Mouse (Mus musculus): ENCODE measurements around the gene Nsf. TPM values are rescaled to one million over a fixed set of nuclear protein-coding genes. Genes with fewer than 3 reads are reported as not detected.

Nsf gene
- polyA plus RNA-seq, 1 experiment from 2014 or later, result 25.8 TPM

DNA sequence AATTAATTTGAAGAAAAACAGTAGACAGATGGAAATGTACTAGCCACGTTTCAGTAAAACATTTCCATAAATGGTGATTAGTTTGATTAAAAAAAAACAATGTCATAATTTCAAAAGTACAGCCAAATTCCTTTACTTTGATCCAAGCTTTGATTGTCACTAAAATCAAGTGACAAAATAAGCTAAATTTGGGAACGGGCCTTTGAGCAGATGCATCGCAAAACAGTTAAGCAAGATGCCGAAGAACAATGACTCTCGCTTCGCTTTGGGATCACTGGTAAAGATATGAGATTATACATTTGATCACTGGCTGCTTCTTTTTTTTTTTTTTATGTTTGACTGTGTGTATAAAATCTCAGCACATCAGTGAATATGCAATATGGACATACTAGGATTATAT lies 20.0 kb downstream of the Nsf start:
- H3K4me1 ChIP-seq (ENCODE audit: control insufficient read depth, low read depth, low read length), result no peaks in the 10 kb centered on the region
- no peaks in the 10 kb centered on the region for H3K9me3 ChIP-seq (replicated peaks; ENCODE audit: control insufficient read depth, low read length)
- no peaks in the 10 kb centered on the region for H3K36me3 ChIP-seq (ENCODE audit: control insufficient read depth, insufficient read depth)
- ATAC-seq (ENCODE audit: low read depth), result no peak
- 77% methylated on average over 6 of the region's 6 CpGs for whole genome bisulfite sequencing (ENCODE audit: insufficient replicate concordance)
- no peak overlapping the region for H3K9ac ChIP-seq (ENCODE audit: low read depth, low read length)
- H3K27ac ChIP-seq (ENCODE audit: low read length), result no peak overlapping the region
- H3K4me3 ChIP-seq (ENCODE audit: low read depth, low read length), result no peak overlapping the region
- H3K4me2 ChIP-seq (ENCODE audit: low read depth, low read length), result no peak overlapping the region
- H3K27me3 ChIP-seq (ENCODE audit: control insufficient read depth, insufficient read depth, low read depth, low read length), result no peaks in the 10 kb centered on the region

DNA sequence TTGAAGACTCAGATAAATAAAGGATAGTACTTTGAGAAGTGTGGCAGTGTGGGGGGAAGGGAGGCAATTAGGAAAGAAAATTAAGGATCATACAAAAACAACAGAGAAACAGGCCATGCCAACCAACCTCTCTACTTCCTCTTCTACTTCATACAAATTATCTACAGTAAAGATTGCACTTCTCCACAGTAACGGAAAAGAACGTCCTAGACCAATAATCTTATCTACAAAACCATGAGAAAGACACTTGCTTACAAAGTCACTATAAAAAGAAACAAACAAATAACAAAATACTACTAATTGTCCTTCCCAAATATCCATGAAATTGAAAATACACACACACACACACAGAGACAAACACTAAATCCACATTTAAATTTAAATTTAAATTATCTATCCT lies 29.9 kb downstream of the Nsf start:
- H3K4me1 ChIP-seq (ENCODE audit: control insufficient read depth, low read depth, low read length), result no peaks in the 10 kb centered on the region
- no peak overlapping the region for H3K27ac ChIP-seq (ENCODE audit: low read length)
- no peaks in the 10 kb centered on the region; the same call in 1 of the 2 replicates for H3K36me3 ChIP-seq (ENCODE audit: control insufficient read depth, insufficient read depth)
- H3K4me3 ChIP-seq (ENCODE audit: low read depth, low read length), result no peak overlapping the region
- no peak overlapping the region for H3K9ac ChIP-seq (ENCODE audit: low read depth, low read length)
- no peaks in the 10 kb centered on the region for H3K9me3 ChIP-seq (replicated peaks; ENCODE audit: control insufficient read depth, low read length)
- 36% methylated on average over 2 of the region's 2 CpGs for WGBS (ENCODE audit: insufficient replicate concordance)
- no peaks in the 10 kb centered on the region for H3K27me3 ChIP-seq (ENCODE audit: control insufficient read depth, insufficient read depth, low read depth, low read length)
- no peak overlapping the region for H3K4me2 ChIP-seq (ENCODE audit: low read depth, low read length)
- ATAC-seq (ENCODE audit: low read depth), result no peak

DNA sequence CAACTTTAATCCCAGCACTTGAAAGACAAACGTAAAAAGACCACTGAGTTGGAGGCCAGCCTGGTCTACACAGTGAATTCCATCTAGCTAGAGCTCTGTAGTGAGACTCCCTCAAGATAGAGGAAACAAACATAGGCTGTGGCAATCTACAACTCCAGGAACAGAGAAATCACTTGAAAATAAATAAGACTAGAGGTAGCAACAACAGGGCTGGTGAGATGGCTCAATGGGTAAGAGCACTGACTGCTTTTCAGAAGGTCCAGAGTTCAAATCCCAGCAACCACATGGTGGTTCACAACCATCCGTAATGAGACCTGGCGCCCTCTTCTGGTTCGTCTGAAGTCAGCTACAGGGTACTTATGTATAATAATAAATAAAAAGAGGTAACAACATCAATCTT lies 30.6 kb downstream of the Nsf start:
- 78% methylated on average over 4 of the region's 4 CpGs for WGBS (ENCODE audit: insufficient replicate concordance)
- H3K9ac ChIP-seq (ENCODE audit: low read depth, low read length), result no peak overlapping the region

DNA sequence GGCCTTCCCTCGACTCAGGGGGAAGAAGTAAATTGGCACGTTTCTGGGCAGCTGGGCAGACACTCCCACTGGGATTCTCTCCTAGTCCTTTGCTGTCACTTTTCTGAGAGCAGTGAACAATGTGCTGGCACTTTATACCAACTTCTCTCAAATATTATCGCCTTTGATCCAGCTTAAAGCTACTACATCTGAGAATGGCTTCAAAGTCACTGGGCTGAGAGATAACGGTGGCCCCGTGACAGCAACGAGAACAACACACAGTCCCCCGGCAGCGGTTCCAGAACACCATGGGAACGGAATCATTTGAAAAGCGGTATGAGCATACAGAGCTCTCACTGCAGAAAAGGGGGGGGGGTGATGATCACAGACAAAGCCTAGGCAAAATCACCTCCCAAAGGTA lies 31.0 kb downstream of the Nsf start:
- no peak for ATAC-seq (ENCODE audit: low read depth)
- H3K4me2 ChIP-seq (ENCODE audit: low read depth, low read length), result no peak overlapping the region
- no peak overlapping the region for H3K9ac ChIP-seq (ENCODE audit: low read depth, low read length)
- WGBS (ENCODE audit: insufficient replicate concordance), result 84% methylated on average over 10 of the region's 10 CpGs
- H3K27ac ChIP-seq (ENCODE audit: low read length), result no peak overlapping the region
- no peaks in the 10 kb centered on the region for H3K4me1 ChIP-seq (ENCODE audit: control insufficient read depth, low read depth, low read length)
- H3K4me3 ChIP-seq (ENCODE audit: low read depth, low read length), result no peak overlapping the region
- no peaks in the 10 kb centered on the region; the same call in 1 of the 2 replicates for H3K36me3 ChIP-seq (ENCODE audit: control insufficient read depth, insufficient read depth)
- H3K9me3 ChIP-seq (replicated peaks; ENCODE audit: control insufficient read depth, low read length), result no peaks in the 10 kb centered on the region
- no peaks in the 10 kb centered on the region for H3K27me3 ChIP-seq (ENCODE audit: control insufficient read depth, insufficient read depth, low read depth, low read length)

More for the DNA sequence above, 30.6 kb downstream of the Nsf start:
- Histone ChIP-seq H3K27ac (ENCODE audit: low read length) (no peak overlapping the region), H3K4me1 (ENCODE audit: control insufficient read depth, low read depth, low read length) (no peaks in the 10 kb centered on the region), H3K4me3 (ENCODE audit: low read depth, low read length) (no peak overlapping the region), H3K9me3 (replicated peaks; ENCODE audit: control insufficient read depth, low read length) (no peaks in the 10 kb centered on the region), H3K4me2 (ENCODE audit: low read depth, low read length) (no peak overlapping the region), H3K27me3 (ENCODE audit: control insufficient read depth, insufficient read depth, low read depth, low read length) (no peaks in the 10 kb centered on the region), H3K36me3 (ENCODE audit: control insufficient read depth, insufficient read depth) (no peaks in the 10 kb centered on the region; the same call in 1 of the 2 replicates)
- ATAC-seq (ENCODE audit: low read depth), result no peak

DNA sequence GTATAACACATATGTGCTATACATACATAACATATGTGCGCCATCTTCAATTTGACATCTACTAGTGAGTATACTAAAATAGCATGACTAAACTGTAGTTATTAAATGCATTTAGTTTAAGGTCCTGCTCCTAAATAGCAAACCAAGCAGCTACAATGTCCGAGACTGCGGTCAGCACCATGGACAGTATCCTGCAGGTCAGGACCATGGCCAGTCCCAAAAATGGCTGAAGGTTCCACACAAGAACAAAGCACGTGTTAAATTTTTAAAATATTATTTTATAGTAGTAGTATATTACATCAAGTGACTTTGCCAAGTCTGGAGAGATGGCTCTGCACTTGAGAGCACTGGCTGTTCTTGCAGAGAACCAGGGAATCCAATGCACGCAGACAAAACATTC lies 33.2 kb downstream of the Nsf start:
- ATAC-seq (ENCODE audit: low read depth), result no peak
- no peaks in the 10 kb centered on the region for H3K4me1 ChIP-seq (ENCODE audit: control insufficient read depth, low read depth, low read length)
- no peaks in the 10 kb centered on the region for H3K9me3 ChIP-seq (replicated peaks; ENCODE audit: control insufficient read depth, low read length)
- H3K27ac ChIP-seq (ENCODE audit: low read length), result no peak overlapping the region
- H3K36me3 ChIP-seq (ENCODE audit: control insufficient read depth, insufficient read depth), result no peaks in the 10 kb centered on the region; the same call in 1 of the 2 replicates
- H3K4me3 ChIP-seq (ENCODE audit: low read depth, low read length), result no peak overlapping the region
- WGBS (ENCODE audit: insufficient replicate concordance), result 65% methylated on average over 5 of the region's 5 CpGs
- H3K9ac ChIP-seq (ENCODE audit: low read depth, low read length), result no peak overlapping the region
- no peak overlapping the region for H3K4me2 ChIP-seq (ENCODE audit: low read depth, low read length)
- H3K27me3 ChIP-seq (ENCODE audit: control insufficient read depth, insufficient read depth, low read depth, low read length), result no peaks in the 10 kb centered on the region

DNA sequence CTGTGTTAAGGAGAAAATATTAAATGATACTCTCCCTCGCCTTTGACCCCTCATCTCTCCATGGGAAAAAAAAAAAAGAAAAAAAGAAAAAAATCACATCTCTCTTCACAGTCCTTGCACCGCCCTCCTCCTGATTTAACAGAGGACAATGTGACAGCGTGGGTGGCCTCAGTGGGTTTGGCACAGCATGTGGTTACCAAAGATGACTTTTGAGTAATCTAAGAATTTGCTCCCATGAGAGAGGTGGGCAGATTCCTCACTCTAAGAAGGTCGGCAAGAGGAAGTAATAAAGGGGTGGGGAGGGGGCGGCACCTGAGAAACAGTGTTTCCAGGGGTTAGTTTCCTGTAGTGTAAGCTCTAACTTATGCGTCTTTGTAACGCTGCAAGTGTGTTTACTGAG lies 37.0 kb downstream of the Nsf start:
- no peaks in the 10 kb centered on the region for H3K9me3 ChIP-seq (replicated peaks; ENCODE audit: control insufficient read depth, low read length)
- WGBS (ENCODE audit: insufficient replicate concordance), result 62% methylated on average over 7 of the region's 7 CpGs
- no peaks in the 10 kb centered on the region for H3K4me1 ChIP-seq (ENCODE audit: control insufficient read depth, low read depth, low read length)
- H3K4me3 ChIP-seq (ENCODE audit: low read depth, low read length), result no peak overlapping the region
- no peaks in the 10 kb centered on the region for H3K27me3 ChIP-seq (ENCODE audit: control insufficient read depth, insufficient read depth, low read depth, low read length)
- no peak overlapping the region for H3K27ac ChIP-seq (ENCODE audit: low read length)
- H3K4me2 ChIP-seq (ENCODE audit: low read depth, low read length), result no peak overlapping the region
- ATAC-seq (ENCODE audit: low read depth), result no peak
- no peaks in the 10 kb centered on the region; the same call in none of the 2 replicates for H3K36me3 ChIP-seq (ENCODE audit: control insufficient read depth, insufficient read depth)
- H3K9ac ChIP-seq (ENCODE audit: low read depth, low read length), result no peak overlapping the region

DNA sequence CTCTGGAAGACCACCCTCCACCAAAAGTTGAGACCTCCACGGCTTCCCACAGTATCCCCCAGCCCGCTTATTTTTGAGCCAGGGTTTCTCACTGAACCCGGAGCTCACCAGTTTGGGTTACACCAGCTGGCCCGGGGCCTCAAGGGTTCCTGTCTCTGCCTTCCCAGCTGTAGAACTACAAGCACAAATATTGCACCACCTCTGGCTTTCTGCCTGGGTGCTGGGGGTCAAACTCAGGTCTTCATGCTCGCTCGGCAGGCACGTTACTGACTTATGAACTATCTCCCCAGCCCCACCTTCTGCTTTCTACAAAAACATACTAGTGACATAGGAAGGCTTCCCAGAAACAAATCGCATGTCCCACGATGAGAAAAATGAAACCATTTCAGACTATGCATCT lies 38.2 kb downstream of the Nsf start:
- Histone ChIP-seq H3K4me2 (ENCODE audit: low read depth, low read length) (no peak overlapping the region), H3K27ac (ENCODE audit: low read length) (no peak overlapping the region), H3K9me3 (replicated peaks; ENCODE audit: control insufficient read depth, low read length) (no peaks in the 10 kb centered on the region), H3K9ac (ENCODE audit: low read depth, low read length) (no peak overlapping the region), H3K27me3 (ENCODE audit: control insufficient read depth, insufficient read depth, low read depth, low read length) (no peaks in the 10 kb centered on the region), H3K4me3 (ENCODE audit: low read depth, low read length) (no peak overlapping the region), H3K36me3 (ENCODE audit: control insufficient read depth, insufficient read depth) (no peaks in the 10 kb centered on the region; the same call in none of the 2 replicates), H3K4me1 (ENCODE audit: control insufficient read depth, low read depth, low read length) (no peaks in the 10 kb centered on the region)
- 78% methylated on average over 9 of the region's 9 CpGs for WGBS (ENCODE audit: insufficient replicate concordance)
- ATAC-seq (ENCODE audit: low read depth), result peak; percentile 67

DNA sequence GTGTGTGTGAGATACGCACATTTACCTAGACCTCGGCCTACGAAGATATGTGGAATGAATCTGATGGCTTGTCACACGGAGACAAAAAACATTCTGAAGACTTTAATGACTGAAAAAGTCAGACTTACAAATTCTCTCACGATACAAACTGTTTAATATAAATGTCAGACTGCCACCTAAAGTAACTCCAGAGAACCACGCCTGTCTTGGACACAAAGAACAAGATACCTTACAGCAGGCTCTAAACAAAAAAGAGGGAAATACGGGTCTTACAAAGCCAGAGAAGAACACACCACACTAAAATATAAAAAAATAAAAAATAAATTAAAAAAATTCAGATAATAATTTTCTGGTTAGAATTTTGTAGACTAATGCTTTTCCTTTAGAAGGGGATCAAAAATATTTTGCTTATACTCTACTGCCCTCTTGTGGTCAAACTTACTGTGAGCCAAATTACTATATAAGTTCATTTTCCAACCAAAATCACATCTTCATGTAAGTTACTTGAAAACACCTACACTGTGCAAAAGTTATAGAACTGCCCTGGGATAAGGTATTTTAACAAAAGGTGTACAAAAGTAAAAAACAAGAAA lies 42.8 kb downstream of the Nsf start:
- Histone ChIP-seq H3K4me2 (ENCODE audit: low read depth, low read length) (no peak overlapping the region), H3K27ac (ENCODE audit: low read length) (no peak overlapping the region), H3K36me3 (ENCODE audit: control insufficient read depth, insufficient read depth) (peaks cover 11% of the 10 kb centered on the region), H3K27me3 (ENCODE audit: control insufficient read depth, insufficient read depth, low read depth, low read length) (no peaks in the 10 kb centered on the region), H3K9me3 (replicated peaks; ENCODE audit: control insufficient read depth, low read length) (no peaks in the 10 kb centered on the region), H3K4me1 (ENCODE audit: control insufficient read depth, low read depth, low read length) (no peaks in the 10 kb centered on the region), H3K4me3 (ENCODE audit: low read depth, low read length) (no peak overlapping the region), H3K9ac (ENCODE audit: low read depth, low read length) (no peak overlapping the region)
- WGBS (ENCODE audit: insufficient replicate concordance), result 68% methylated on average over 7 of the region's 7 CpGs
- ATAC-seq (ENCODE audit: low read depth), result no peak

DNA sequence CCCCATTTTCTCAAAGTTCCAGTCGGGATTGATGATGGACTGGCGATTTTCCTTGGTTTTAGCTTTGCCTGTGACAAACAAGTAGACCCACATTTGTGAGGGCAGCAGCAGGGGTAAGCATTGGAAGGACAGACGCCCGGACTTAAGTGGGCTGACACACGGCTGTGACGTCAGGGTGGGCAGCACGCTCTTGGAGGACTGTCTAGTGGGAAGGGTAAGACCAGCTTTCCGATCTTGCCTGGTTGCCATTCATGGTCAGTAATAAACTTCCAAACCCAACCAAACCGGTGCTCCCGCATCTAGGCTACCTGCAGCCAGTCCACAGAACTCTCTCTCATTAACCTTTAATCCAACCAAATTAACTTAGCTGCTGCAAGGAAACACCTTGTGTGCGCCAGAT lies 43.3 kb downstream of the Nsf start:
- 84% methylated on average over 11 of the region's 11 CpGs for WGBS (ENCODE audit: insufficient replicate concordance)
- Histone ChIP-seq H3K36me3 (ENCODE audit: control insufficient read depth, insufficient read depth) (peaks cover 11% of the 10 kb centered on the region), H3K9ac (ENCODE audit: low read depth, low read length) (no peak overlapping the region), H3K27ac (ENCODE audit: low read length) (no peak overlapping the region), H3K4me3 (ENCODE audit: low read depth, low read length) (no peak overlapping the region), H3K4me1 (ENCODE audit: control insufficient read depth, low read depth, low read length) (no peaks in the 10 kb centered on the region), H3K27me3 (ENCODE audit: control insufficient read depth, insufficient read depth, low read depth, low read length) (no peaks in the 10 kb centered on the region), H3K4me2 (ENCODE audit: low read depth, low read length) (no peak overlapping the region), H3K9me3 (replicated peaks; ENCODE audit: control insufficient read depth, low read length) (no peaks in the 10 kb centered on the region)
- no peak for ATAC-seq (ENCODE audit: low read depth)

Data from liver, embryonic 16.5 days (tissue).